Mouse (Mus musculus): ENCODE data around the gene Tuba1a.
"Not testable (repeated sequence)": the region's sequence is repeated elsewhere in the genome, so short reads cannot be mapped to it uniquely, and the experiment has no call there.

Tuba1a gene

DNA sequence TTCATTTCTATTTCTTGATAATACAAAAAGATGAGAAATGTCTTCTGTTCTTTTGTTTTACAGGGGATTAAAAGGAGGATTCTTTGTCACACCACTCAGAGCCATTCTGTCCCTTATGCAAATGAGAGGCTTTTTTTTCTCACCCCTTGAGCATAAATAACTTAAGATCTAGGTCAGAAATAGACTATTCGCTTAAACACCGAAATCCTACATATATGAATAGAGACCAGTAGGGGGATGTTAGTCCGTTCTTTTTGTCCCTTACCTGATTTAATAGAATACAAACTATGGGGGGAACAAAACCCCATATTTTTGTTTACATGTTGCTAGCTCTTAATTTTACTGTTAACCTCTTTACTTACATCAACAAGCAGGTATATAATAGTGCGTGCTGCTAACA, 2.5 kb upstream of the Tuba1a start:
- DNase-seq (ENCODE audit: low spot score in 2 of 2) = no peak

DNA sequence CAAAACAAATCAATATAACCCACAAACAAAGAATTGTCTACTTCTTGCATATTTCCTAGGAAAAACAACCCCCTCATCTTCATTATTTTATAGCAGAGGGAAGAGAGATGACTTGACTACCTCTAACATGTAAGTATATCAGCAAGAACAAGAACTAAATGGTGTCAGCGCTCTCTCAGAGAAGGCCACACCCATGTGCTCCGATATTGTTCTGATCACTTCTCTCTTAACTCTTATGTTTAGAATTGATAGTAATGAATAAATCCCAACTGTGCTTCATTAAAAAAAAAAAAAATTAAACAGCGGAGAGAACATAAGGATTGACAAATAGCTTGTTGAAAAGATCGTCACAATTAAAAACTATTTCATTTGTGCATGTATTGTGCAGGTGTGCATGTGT, 1.8 kb upstream of the Tuba1a start:
- no peak for DNase-seq (ENCODE audit: low spot score in 2 of 2)

DNA sequence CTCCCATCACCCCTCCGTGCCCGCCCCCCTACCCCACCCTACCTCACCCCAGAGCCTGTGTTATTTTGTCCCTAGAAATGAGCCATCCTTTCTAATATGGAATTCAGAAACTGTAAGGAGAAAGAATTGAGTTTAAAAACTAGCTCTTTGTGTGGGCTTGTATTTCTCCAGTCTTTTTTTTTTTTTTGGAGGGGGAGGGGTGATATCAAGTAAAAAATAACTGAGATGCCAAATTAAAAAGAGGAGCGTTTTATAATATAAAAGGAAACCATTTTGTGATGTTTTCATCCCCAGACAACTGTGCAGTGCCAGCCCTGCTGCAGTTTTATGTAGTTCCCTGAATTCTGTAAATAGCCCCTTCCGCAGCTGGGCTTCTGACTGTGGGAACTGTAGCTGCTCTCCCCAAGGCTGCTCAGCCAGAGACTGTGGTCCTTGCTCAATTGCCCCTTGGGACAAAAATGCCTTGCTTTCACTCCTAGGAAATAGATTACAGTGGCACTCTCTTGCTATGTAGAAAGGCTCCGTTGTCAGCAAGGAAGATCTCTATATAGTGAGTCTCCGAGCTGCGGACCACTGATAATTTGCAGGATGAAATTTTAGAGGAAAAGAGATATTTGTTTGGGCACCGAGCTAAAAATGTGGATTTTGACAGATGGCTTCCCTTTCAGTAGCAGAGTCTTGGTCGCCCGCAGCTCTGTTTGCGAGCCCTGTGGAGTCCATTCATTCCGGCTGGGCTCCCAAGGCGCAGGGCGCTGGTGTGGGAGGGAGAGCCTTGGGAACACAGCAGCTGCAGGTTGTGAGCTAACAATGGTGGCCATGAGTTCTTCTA, 1.1 kb upstream of the Tuba1a start:
- DNase-seq (ENCODE audit: low spot score in 2 of 2) = no peak

DNA sequence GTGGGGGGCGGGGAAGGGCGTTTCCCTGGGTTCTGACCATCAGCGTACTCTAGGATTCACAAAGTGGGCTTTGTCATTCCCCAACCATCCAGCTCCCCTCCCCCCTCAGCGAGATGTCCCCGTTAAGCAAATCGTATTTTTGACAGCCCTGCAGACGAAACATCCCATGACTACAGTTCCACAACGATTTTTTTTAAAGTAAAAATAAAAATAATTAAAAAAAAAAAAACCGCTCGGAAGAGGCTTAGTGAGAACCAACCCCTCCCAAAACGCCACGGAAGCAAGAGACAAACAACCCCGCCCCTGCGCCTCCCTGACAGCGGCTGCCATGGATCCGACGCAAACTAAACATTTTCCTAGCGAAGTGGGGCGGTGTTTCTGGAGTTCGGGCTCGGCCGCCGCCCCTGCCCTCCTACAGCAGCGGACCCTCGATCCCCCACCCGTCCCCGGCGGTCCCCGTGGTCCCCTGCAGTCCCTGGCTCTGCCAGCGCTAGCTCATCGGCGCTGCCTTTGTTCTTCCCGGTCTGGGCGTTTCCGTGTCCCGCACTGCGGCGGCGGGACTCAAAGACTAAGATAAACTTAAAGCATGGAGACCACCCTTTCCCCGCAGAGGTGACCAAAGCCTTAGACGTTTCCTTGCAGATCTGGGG, 627 bp downstream of the Tuba1a start:
- peak in 1 of 2 experiments; percentile 66 for DNase-seq (ENCODE audit: low spot score in 2 of 2)

DNA sequence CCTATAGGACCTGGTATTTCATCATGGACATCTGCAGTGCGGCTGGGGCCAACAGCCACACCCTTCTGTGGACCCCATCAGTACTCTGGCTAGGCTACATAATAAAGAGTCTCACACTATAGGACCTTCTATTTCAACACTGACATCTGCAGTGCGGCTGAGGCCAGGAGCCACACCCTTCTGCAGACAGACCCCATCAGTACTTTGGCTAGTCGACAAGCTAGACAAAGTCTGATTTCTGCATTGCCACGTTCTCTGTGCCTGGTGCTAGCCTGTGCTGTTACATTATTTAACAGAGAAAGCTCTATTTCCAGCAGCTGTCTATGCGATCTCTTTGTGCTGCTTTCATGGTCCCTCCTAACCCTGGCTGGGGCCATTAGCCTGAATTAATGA, 1.4 kb downstream of the Tuba1a start:
- no peak for DNase-seq (ENCODE audit: low spot score in 2 of 2)

DNA sequence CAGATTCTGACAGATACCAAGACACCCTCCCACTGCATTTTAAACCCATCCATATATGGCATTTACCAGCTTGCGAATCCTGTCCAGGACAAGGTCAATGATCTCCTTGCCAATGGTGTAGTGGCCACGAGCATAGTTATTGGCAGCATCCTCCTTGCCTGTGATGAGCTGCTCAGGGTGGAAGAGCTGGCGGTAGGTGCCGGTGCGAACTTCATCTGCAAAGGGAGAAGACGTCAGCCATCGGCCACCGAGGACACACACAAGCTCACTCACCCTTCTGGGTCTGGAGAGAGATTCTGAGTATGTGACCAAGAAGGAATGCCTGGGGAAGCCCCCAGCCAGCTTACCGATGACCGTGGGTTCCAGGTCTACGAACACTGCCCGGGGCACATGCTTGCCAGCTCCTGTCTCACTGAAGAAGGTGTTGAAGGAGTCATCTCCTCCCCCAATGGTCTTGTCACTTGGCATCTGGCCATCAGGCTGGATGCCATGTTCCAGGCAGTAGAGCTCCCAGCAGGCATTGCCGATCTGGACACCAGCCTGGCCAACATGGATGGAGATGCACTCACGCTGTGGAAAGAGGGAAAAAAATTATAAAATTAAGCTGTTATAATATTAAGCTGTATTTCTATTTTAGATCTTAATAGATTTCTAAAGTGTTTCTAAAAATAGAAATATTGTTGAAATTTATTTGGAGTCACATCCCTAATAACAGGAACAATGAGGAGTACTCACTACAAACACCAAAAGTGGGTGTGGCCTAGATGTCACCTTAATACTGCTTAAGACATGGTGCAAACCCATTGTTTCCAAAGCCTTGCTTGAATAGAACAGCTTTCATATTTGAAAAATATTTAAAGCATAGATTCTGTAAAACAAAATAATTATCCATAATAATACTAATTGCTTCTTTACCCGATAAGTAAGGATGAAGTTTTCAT, 2.1 kb downstream of the Tuba1a start:
- DNase-seq (ENCODE audit: low spot score in 2 of 2) = not testable (repeated sequence)

DNA sequence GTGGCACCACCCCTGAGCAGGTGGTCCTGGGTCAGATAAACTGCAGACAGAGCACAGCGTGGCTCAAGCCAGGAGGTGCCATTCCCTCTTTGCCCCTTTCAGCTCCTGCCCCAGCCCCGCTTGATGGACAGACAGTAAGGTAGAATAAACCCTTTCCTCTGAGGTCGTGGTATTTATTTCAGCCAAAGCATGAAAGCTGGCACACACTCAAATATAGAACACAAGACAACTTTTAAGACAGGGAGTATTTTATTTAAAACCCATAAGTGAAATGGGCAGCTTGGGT, 4.0 kb downstream of the Tuba1a start:
- no peak for DNase-seq (ENCODE audit: low spot score in 2 of 2)

DNA sequence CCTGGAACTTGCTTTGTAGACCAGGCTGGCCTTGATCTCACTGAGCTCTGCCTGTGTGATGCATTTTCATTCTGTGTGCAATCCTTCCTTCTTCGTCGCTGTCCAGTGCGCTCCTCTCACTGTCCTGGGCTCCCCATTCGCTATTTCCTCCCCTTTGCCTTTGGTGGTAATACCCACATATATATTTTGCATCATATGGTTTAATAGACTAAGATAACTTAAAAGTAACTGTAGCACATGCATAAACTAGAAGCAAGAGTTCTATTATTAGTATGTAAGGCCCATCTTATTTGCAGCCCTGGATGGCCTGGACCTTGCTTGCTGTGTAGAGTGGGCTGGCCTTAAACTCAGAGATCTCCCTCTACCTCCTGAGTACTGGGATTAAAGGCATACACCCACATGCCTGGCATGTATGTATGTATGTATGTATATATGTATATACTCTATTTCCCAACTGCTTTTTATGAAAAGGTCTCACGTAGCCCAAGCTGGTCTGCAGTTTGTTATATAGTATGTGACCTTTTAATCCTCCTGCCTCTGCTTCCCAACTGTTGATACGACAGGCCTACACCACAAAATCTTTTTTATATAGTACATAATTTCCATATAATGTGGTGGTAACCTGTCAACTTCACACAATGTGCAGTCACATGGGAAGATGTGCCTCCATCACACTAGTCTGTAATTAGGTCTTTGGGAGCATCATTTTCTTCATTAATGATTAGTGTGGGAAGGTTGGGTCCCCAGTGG, 4.5 kb downstream of the Tuba1a start:
- DNase-seq (ENCODE audit: low spot score in 2 of 2) = no peak

DNA sequence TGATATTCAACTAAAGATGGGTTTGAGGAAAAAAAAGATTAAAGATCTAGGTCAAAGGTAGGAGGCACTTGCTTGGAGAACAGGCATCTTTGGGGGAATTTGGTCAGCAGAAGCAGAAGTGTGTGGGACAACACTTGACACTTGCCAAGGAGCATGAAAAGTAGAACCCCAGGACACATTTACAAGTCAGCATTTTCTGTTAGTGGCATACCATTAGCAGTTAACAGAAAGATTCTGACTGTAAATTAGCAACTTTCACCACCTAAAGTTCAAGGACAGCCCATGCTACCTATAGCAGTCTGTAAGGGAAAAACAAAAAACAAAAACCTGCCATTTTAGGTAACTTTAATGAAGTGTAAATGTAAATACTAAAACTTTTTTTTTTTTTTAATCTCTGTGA, 5.1 kb downstream of the Tuba1a start:
- DNase-seq (ENCODE audit: low spot score in 2 of 2) = no peak

DNA sequence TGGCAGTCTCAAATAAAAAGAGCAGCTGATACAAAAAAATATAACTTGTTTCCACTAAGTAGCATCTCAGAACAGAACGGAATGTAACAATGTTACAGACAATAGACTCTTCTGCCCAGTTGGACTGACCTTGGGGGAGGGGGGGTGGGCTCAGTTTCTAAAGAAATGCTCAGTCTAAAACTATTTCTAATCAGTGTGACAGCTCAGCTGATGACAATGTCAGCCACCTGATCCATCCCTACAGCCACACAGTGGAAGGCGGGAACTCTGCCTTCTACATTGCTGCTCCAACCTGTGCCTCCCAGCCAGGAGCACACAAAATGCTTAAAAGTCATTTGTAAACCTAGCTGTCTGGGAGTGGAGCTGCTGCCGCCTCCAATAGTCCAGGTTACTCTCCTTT, 5.6 kb downstream of the Tuba1a start:
- DNase-seq (ENCODE audit: low spot score in 2 of 2) = no peak

DNA sequence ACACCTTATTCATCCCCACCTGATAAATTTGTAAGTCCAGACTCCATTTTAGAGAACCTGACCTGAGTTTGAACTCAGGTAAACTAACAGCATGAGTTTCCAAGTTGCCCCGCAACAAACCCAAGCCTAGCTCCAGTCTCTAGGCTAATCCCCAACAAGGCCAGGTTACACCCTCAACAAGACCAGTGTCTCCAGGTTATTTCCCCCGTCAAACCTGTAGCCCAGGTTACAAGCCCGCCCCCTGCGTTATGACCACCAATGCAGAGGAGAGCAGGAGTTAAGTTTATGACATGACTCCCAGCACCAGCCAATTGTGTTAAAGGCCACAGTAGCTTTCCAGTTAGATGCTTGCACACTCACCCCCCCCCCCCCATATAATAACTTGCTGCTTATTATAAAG, 10.4 kb downstream of the Tuba1a start:
- no peak for DNase-seq (ENCODE audit: low spot score in 2 of 2)

DNA sequence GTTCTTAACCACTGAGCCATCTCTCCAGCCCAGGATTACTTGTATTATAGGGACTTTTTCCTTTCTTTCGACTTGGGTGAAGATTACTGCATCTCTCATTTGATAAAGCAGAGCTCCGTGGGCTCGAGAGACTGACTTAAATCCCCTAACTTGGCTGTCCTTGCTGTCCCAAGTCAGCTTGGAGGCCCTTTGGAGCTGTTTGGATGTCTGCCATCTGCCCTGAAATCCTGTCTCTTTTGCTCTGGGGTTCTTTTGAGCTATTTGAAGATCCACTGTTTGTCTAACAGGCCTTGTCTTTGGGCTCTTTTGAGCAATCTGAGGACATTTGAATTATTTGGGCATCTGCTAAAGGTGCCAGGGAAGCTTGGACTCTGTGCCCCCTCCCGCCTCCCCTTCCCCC, 11.4 kb downstream of the Tuba1a start:
- DNase-seq (ENCODE audit: low spot score in 2 of 2) = no peak

DNA sequence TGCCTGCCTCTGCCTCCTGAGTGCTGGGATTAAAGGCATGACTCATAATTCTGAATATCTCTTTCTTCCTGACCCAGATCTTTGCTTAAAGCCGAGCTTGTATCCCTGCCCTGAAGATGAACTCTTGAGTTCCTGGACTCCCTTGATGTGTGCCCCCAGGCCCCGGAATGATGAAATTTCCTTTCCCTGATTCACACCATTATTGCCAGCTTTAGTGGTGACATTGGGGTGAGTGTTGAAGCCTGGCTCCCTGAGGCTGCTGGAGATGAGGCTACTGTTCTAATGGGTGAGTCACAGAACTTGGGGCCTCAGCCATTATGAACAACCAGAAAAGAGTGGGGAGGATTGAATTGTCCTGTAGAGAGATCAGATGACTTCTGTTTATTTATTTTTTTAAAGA, 12.0 kb downstream of the Tuba1a start:
- no peak for DNase-seq (ENCODE audit: low spot score in 2 of 2)

DNA sequence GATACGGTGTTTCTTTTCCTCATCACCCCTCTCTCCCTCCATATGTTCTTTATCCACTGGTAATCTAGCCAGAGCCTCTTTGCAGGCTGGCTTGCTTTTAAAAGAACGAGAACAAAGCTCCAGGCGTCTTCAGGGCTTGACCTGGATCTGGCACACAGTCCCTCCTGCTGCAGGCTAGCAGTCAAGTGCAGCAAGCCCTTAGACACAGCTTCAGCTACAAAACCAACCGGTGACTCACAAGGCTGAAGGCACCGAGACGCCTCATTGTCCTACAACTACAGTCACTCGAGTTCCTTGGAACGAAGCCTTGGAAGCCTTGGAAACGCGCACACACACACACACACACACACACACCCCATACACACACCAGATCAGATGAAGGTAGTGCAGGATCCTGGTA, 12.7 kb downstream of the Tuba1a start:
- no peak for DNase-seq (ENCODE audit: low spot score in 2 of 2)

DNA sequence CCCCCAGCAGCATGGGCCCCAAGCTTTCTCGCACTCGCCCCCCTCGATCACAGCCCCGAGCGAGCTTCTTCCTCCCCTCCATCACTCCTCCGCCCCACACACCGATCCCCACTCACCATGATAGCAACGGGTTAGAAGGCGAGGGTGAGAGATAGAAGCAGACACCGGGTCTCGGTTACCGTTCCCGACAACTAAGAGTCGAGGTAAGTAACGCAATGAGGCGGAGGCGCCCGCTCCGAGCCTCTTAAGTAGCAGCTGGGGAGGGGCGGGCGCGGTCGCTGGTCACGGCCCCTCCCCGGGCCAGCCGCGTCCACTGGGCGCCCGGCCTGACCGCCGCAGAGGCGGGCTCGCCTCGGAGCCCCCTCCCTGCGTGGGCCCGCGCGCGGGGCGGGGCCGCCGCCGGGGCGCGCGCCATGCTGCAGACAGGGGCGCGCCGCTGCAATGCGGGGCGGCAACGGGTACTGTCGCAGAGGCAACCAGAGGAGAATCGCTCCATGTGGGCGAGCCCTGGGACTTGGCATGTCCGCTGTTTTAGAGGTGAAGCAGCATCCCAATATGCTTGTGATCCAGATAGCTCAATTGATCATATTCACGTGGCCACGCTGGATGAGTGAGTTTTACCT, 19.2 kb downstream of the Tuba1a start, which contains the start of gene Tuba1b:
Gene Tuba1b, minus strand, starts transcription at position 349 of the 623 bp plus-strand sequence.
- peak; percentile 81 to 86 for DNase-seq (ENCODE audit: low spot score in 2 of 2)

DNA sequence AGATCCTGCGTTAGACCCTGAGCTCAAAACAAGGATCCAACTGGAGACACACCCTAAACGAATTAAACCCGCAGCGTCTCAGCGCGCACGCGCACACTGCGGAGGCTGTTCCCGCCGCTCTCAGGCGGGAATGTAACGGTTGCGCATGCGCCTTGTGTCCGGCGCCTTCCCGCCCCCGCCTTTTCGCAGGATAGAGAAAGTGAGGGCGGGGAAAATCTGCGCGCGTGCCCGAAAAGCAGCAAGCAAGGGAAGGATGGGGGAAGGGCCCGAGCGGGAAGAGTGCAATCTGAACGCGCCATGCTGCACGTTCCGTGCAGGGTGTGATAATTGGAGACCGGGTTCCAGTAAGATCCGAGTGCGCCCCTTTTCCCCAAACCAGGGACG, 19.7 kb downstream of the Tuba1a start:
- peak; percentile 86 to 88 for DNase-seq (ENCODE audit: low spot score in 2 of 2)

DNA sequence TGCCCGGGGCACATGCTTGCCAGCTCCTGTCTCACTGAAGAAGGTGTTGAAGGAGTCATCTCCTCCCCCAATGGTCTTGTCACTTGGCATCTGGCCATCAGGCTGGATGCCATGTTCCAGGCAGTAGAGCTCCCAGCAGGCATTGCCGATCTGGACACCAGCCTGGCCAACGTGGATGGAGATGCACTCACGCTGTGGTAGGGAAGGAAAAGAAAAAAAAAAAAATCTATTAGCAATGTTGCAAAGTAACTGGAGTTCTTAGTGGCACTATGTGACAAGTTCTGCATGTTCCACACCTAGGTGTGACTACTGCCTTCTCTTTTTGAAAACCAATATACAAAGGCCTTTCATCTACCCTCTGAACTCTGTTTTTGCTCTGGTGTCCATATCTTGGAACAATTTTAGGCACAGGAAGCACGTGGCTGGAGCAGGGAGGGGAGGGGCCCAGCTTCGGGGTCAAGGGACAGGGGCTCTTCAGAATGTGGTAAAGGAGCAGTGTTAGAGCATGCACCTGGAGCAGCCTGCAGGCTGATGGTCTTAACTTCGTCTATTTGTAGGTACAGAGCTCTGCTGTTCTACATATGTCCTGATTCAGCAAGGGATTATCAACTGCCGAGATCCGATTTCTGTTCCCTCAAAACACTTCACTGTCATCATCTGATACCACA, 20.4 kb downstream of the Tuba1a start:
- DNase-seq (ENCODE audit: low spot score in 2 of 2) = not testable (repeated sequence)

DNA sequence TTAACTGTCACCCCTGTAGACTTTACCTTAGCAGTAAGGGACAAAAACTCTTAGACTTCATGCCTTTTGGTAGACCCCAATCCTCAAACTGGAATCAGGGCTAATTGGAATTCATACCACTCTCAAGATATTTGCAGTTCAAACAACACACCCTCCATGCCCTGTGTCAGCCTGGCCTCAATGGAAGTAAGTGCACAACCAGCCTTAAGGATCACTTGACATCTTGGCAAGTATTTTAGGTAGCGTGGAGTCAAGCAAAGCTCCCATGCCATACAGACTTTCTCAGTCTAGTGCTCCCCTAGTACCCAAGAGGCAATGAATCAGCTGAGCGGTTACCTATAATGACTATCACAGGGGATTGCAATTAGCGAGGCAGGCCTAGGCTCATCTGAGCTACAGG, 22.5 kb downstream of the Tuba1a start:
- DNase-seq (ENCODE audit: low spot score in 2 of 2) = no peak

DNA sequence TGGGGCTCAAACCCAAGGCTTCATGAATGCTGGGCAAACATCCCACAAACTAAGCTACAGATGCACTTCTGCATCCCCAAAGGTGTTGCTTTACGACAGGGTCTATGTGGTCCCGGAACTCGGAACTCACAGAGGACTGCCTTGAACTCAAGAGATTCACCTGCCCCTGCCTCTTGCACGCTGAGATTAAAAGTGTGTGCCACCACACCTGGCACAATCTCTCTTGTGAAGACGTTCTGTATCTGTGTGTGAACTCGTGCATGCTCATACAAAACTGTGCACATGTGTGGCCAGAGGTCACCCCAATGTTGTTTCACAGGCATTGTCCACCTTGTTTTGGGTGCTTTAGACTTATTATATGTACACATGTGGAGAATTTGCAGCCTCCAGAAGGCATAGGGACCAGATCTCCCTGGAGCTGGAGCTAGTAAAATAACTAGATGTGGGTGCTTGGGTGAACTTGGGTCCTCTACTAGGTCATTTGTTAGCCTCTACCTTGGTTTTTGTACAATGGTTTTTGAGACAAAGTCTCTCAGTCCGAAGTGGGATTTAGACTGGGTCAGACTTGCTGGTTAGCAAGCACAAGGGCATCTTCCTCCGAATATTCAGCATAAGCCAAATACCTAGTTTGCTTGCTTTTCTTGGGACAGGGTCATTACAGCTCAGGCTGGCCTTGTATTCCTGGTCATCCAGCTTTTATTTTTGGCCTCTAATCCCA, 23.3 kb downstream of the Tuba1a start:
- DNase-seq (ENCODE audit: low spot score in 2 of 2) = no peak

DNA sequence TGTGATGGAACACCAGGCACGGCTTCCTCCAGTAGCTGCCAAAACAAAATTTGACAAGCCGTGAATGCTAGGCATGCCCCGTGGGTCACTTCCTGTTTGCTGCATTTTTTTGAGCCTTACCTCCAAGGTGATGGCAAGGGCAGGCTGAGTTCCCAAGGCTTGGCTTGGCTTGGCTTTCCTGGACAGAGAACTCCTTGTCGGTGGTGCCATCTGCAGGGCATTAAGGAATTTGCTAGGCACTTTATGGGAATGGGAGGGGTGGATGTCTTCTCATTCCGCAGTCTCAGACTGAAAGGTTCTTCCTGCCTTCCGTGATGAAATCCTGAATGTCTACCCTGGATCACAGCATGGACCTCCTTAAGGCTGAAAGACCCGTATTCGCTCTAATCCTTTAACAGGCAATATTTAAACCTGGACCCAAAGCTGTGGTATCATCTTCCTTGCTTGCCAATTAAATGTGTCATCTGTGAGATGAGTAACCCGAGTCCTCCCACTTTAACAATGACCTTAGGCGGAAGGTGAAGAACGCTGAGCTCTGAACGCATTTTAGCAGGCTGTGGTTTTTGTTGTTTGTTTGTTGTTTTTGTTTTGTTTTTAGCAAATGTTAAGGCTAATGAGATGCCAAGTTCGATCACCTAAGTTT, 24.8 kb downstream of the Tuba1a start:
- no peak for DNase-seq (ENCODE audit: low spot score in 2 of 2)
